Mouse (Mus musculus) CH12.LX (cell line): ENCODE data around the gene B230219D22Rik.

ENCODE experiments used
- MXI1 ChIP-seq: IDR thresholded peaks from 2 replicates; pipeline ENCODE4 v1.6.1; 2011; ENCODE audit warnings: mild to moderate bottlenecking, low read depth, low read length, improper control_type of control experiment
- POLR2A ChIP-seq: IDR thresholded peaks from 2 replicates; pipeline ENCODE4 v1.6.1; 2011; ENCODE audit warnings: low read depth, mild to moderate bottlenecking, improper control_type of control experiment, low read length
- UBTF ChIP-seq: IDR thresholded peaks from 2 replicates; pipeline ENCODE4 v1.6.1; 2012; ENCODE audit warnings: low read depth, mild to moderate bottlenecking, inconsistent platforms, low read length, improper control_type of control experiment, moderate library complexity

DNA sequence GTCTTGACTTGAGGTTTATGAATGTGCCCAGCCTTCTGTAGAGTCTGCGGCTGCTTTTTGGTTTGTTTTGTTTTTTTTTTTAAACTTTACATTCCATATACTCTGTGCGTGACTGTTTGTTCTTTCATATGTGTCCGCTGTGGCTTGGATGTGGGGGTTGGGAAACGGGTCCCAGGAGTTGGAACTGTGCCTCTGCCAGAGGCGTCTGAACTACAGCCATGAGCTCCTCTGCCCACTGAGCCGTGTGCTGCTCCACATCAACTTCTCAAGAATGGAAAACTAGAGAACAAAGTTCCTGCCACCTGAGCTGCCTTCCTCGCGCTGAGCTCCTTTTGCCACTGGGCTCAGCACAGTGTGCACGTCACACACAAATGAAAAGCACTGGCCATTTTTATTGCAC is 10.7 kb upstream of the B230219D22Rik start:
- TF ChIP-seq POLR2A (no peak), UBTF (no peak), MXI1 (no peak)
